Mouse (Mus musculus): ENCODE measurements around the gene Epn2. TPM values are rescaled to one million over a fixed set of nuclear protein-coding genes. Genes with fewer than 3 reads are reported as not detected.

Epn2 gene
- polyA plus RNA-seq, 1 experiment, result 48.3 TPM

Other genes with a start within 250 kb of the Epn2 start
- 0.25 and 0.41 TPM in 2 replicates for gene Slc47a2, start 236.8 kb downstream of the Epn2 start, polyA plus RNA-seq (2012; rRNA removed)
- gene Slc47a1, start 201.3 kb downstream of the Epn2 start, polyA plus RNA-seq (2012; rRNA removed), result 24.4 and 29.1 TPM in 2 replicates
- 0.87 and 1.3 TPM in 2 replicates for gene Rnf112, start 125.6 kb downstream of the Epn2 start, polyA plus RNA-seq (2012; rRNA removed)
- gene Mfap4, start 94.3 kb downstream of the Epn2 start, polyA plus RNA-seq (2012; rRNA removed), result 196 and 207 TPM in 2 replicates
- 23.7 and 26.3 TPM in 2 replicates for gene Mapk7, start 85.3 kb downstream of the Epn2 start, polyA plus RNA-seq (2012; rRNA removed)
- gene B9d1, start 74.5 kb downstream of the Epn2 start, polyA plus RNA-seq (2012; rRNA removed), result 25.2 and 29.8 TPM in 2 replicates
- 5.5 and 6.2 TPM in 2 replicates for gene Grap, start 73.6 kb upstream of the Epn2 start, polyA plus RNA-seq (2012; rRNA removed)
- 6.2 and 6.5 TPM in 2 replicates for gene Fam83g, start 104.4 kb upstream of the Epn2 start, polyA plus RNA-seq (2012; rRNA removed)
- gene Slc5a10, start 141.1 kb upstream of the Epn2 start, polyA plus RNA-seq (2012; rRNA removed), result 0.03 and 0.04 TPM in 2 replicates
- 26.7 and 33.1 TPM in 2 replicates for gene Prpsap2, start 182.4 kb upstream of the Epn2 start, polyA plus RNA-seq (2012; rRNA removed)